Mouse (Mus musculus) E14TG2a.4 (cell line): Measurements from ENCODE around the gene Top2b.

Experiments used
- CTCF ChIP-seq: conservative IDR thresholded peaks from 2 replicates; pipeline ENCODE4 v1.5.1; 2014; ENCODE audit warnings: low read length
- NANOG ChIP-seq: IDR thresholded peaks from 2 replicates; pipeline ENCODE4 v1.6.1; 2014; ENCODE audit warnings: borderline replicate concordance, low read length, mixed read lengths
- POU5F1 ChIP-seq: IDR thresholded peaks from 2 replicates; pipeline ENCODE4 v1.6.1; 2014; ENCODE audit warnings: low read length, borderline replicate concordance

DNA sequence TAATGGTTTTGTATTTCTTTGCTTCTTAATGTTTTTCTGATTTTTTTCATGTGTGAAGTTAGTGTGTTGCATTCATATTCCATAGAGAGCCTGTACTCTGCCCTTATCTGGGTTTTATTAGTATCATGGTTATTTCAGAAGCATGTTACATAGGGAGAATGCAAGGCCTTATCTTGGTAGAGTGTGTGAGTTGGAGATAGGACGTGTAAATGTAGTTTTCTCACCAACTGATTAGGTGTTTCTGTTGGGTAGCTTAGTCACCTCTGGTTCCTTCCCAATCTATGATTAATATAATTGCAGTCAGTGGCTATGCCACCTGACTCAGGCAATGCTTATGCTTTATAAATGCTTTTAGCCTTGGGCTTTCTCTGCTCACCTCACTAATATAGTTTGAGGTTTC is 19.8 kb downstream of the Top2b start:
- TF ChIP-seq CTCF, result no peak
- TF ChIP-seq POU5F1, result no peak
- no peak for TF ChIP-seq NANOG
